Mouse (Mus musculus) cortical plate, adult 2 months (tissue): ENCODE results near the gene Zdhhc19.

Source experiments
- CTCF ChIP-seq: fragments of 200-500 bp; IDR thresholded peaks from 2 replicates; pipeline ENCODE4 v1.5.1; 2011; ENCODE audit warnings: mild to moderate bottlenecking, control low read depth, low read length; ENCODE audit not compliant: insufficient read depth; ENCODE audit errors: extremely low read depth
- POLR2A ChIP-seq: fragments of 200-500 bp; IDR thresholded peaks from 2 replicates; pipeline ENCODE4 v1.6.1; 2011; ENCODE audit warnings: mild to moderate bottlenecking, low read length, control low read depth; ENCODE audit not compliant: insufficient read depth; ENCODE audit errors: extremely low read depth

DNA sequence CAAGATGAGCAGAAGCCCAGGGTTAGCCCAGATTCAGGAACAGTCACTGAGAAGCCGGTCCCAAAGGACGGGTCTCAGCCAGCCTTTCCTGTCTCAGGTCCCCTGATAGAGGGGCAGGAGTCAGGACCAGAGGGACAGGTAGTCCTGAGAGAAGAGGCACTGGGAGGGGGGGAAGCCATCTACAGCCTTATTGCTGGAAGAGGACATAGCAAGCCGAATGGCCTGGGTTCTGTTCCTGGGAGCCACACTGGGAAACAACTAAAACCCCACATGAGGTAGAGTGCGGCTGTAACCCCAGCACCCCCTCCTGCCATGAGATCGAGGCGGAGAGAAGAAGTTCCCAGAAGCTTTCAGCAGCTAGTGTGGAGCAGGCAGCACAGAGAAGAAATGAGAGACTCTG, 17.9 kb downstream of the Zdhhc19 start:
- TF ChIP-seq CTCF (no peak), POLR2A (no peak)
